Mouse (Mus musculus) ES-Bruce4 (cell line): ENCODE data around the gene Prr12.

Experiments used
- CTCF ChIP-seq: IDR thresholded peaks from one replicate; pipeline ENCODE4 v1.8.1; 2011; ENCODE audit warnings: low read depth, low read length
- EP300 ChIP-seq: IDR thresholded peaks from 2 replicates; pipeline ENCODE4 v1.6.1; 2011; ENCODE audit warnings: low read depth, low read length; ENCODE audit not compliant: insufficient read depth

- TF ChIP-seq CTCF (no peak), EP300 (no peak)
Measured at GRCm38 (mm10) chr7:45053117-45053930, 643 bp upstream of the Prr12 start.
